In the genomic region with DNA sequence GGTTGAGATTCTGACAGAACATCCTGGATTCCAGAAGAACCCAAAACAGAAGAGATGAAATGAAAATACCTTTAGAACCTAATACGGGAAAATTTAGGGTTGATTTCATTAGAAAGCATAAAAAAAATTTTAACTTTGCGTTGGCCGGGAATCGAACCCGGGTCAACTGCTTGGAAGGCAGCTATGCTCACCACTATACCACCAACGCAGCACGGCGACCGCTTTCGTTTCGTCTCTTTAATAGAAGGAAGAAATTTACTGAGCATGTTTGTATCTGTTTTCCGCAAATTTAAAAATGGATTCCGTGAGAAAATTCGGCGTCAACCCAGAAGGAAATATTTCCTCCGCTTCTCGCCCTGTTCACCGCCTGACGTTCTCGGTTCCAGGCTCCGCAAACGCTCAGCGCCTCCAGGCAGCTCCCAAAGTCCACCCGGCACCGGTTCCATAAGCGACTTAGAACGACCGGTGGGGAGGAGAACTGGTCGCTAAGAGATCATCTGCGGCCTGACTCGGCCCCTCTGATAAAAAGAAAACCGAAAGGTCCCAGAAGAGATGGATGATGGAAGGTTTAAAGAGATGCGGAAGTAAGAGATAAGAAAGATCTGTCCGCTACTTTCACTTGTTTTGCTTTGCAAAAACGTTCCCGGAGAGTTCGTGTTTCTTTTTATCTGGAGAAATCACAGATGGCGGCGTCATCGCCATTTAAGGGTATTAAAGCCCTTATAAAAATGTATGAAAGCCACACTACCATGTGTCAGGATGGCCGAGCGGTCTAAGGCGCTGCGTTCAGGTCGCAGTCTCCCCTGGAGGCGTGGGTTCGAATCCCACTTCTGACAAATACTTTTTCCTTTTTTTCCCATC, we compare ENCODE assay signal across 7 mouse cellular contexts. TPM values are rescaled to one million over a fixed set of nuclear protein-coding genes. Genes with fewer than 3 reads are reported as not detected.
DNase-seq lines count a peak whose midpoint lies in the region; ATAC-seq and TF ChIP-seq lines count a peak whose summit lies in the region.

No protein-coding gene starts in this region.

- H3K4me2 ChIP-seq in embryonic facial prominence, embryonic 12.5 days (replicated peaks) = peak overlapping the region; percentile 50
- peak overlapping the region; percentile 50 for H3K4me2 ChIP-seq in limb, embryonic 11.5 days (ENCODE audit: low read depth, severe bottlenecking)
- H3K4me2 ChIP-seq in midbrain, embryonic 13.5 days (replicated peaks) = peak overlapping the region; percentile 53

- peak overlapping the region; percentile 82 for H3K4me3 ChIP-seq in embryonic facial prominence, embryonic 12.5 days
- H3K4me3 ChIP-seq in limb, embryonic 11.5 days (ENCODE audit: low read depth, low read length) = peak overlapping the region; percentile 58
- peak overlapping the region; percentile 86 for H3K4me3 ChIP-seq in midbrain, embryonic 13.5 days (replicated peaks)
- peak overlapping the region; percentile 87 for H3K4me3 ChIP-seq in small intestine, adult 2 months (ENCODE audit: low read depth, low read length)

- no peak for TF ChIP-seq CTCF in small intestine, adult 2 months (IDR thresholded peaks at IDR 0.05; ENCODE audit: extremely low read depth, insufficient read length, insufficient replicate concordance, low read depth, low read length)

- peak overlapping the region; percentile 58 for H3K27ac ChIP-seq in embryonic facial prominence, embryonic 12.5 days
- H3K27ac ChIP-seq in limb, embryonic 11.5 days (replicated peaks; ENCODE audit: low read depth, low read length) = no peak overlapping the region
- H3K27ac ChIP-seq in midbrain, embryonic 13.5 days = peak overlapping the region; percentile 86
- peak overlapping the region; percentile 79 for H3K27ac ChIP-seq in small intestine, adult 2 months (ENCODE audit: insufficient read depth, low read depth, low read length)

- peak; percentile 68 for ATAC-seq in embryonic facial prominence, embryonic 12.5 days (ENCODE audit: insufficient number of reproducible peaks, insufficient read depth, low FRiP score, low TSS enrichment)
- peak; percentile 75 for ATAC-seq in limb, embryonic 11.5 days (ENCODE audit: insufficient number of reproducible peaks, low FRiP score, low TSS enrichment, low read depth)
- ATAC-seq in midbrain, embryonic 13.5 days = peak; percentile 80

- H3K36me3 ChIP-seq in embryonic facial prominence, embryonic 12.5 days = no peaks in the 10 kb centered on the region
- H3K36me3 ChIP-seq in limb, embryonic 11.5 days (ENCODE audit: control insufficient read depth, insufficient read depth, low read length) = no peaks in the 10 kb centered on the region
- H3K36me3 ChIP-seq in midbrain, embryonic 13.5 days = no peaks in the 10 kb centered on the region
- no peaks in the 10 kb centered on the region for H3K36me3 ChIP-seq in small intestine, adult 2 months (ENCODE audit: control insufficient read depth, insufficient read depth, low read length)

- H3K9ac ChIP-seq in embryonic facial prominence, embryonic 12.5 days = peak overlapping the region; percentile 52; the same call in 1 of the 2 replicates
- H3K9ac ChIP-seq in limb, embryonic 11.5 days (ENCODE audit: low read length) = peak overlapping the region; percentile 51
- H3K9ac ChIP-seq in midbrain, embryonic 13.5 days (replicated peaks) = peak overlapping the region; percentile 87

- H3K4me1 ChIP-seq in embryonic facial prominence, embryonic 12.5 days = peaks cover 6% of the 10 kb centered on the region; the same call in 1 of the 2 replicates
- H3K4me1 ChIP-seq in limb, embryonic 11.5 days (ENCODE audit: control insufficient read depth, insufficient read depth, low read length) = peaks cover 2% of the 10 kb centered on the region; the same call in 1 of the 2 replicates
- H3K4me1 ChIP-seq in midbrain, embryonic 13.5 days (replicated peaks) = peaks cover 17% of the 10 kb centered on the region
- H3K4me1 ChIP-seq in small intestine, adult 2 months (ENCODE audit: control insufficient read depth, insufficient read depth, insufficient read length, low read length) = peaks cover 4% of the 10 kb centered on the region; the same call in 1 of the 2 replicates

- peak; percentile 81 for DNase-seq in adrenal gland, postnatal 25 days
- peak; percentile 84 to 93 for DNase-seq in heart, adult 18-20 months
- DNase-seq in kidney, adult 18-20 months = peak; percentile 86
- peak; percentile 99 for DNase-seq in limb, embryonic 11.5 days (ENCODE audit: low spot score)

- peaks cover 20% of the 10 kb centered on the region for H3K27me3 ChIP-seq in embryonic facial prominence, embryonic 12.5 days
- peaks cover 4% of the 10 kb centered on the region; the same call in 1 of the 2 replicates for H3K27me3 ChIP-seq in limb, embryonic 11.5 days (ENCODE audit: control insufficient read depth, insufficient read depth, low read length)
- H3K27me3 ChIP-seq in midbrain, embryonic 13.5 days = peaks cover 10% of the 10 kb centered on the region
- 0 out of 2 replicates have a peak, but pooled peaks cover 3% of the 10 kb centered on the region for H3K27me3 ChIP-seq in small intestine, adult 2 months (ENCODE audit: control insufficient read depth, insufficient read depth, low read length)

- under 1% methylated on average over 47 of the region's 47 CpGs for WGBS in embryonic facial prominence, embryonic 12.5 days
- WGBS in limb, embryonic 11.5 days = under 1% methylated on average over 47 of the region's 47 CpGs
- whole genome bisulfite sequencing in midbrain, embryonic 13.5 days = under 1% methylated on average over 47 of the region's 47 CpGs
- under 1% methylated on average over 47 of the region's 47 CpGs for WGBS in small intestine, adult 2 months

- no peaks in the 10 kb centered on the region for H3K9me3 ChIP-seq in embryonic facial prominence, embryonic 12.5 days
- H3K9me3 ChIP-seq in limb, embryonic 11.5 days (ENCODE audit: control insufficient read depth, low read length) = no peaks in the 10 kb centered on the region
- H3K9me3 ChIP-seq in midbrain, embryonic 13.5 days = no peaks in the 10 kb centered on the region

- TF ChIP-seq POLR2A in small intestine, adult 2 months (IDR thresholded peaks at IDR 0.05; ENCODE audit: low read depth, low read length) = no peak

RNA-seq across cellular contexts. Expression of a gene that starts 19.4 kb away (rescaled TPM):
- 0.76 and 1.6 TPM in 2 replicates for total RNA-seq in adrenal gland, postnatal 25 days (2021)
- 0.13 TPM in 1 of 2 replicates, not detected in the other for polyA plus RNA-seq in embryonic facial prominence, embryonic 12.5 days (2016; fragmentation: Nextera tagmentation; extraction: Ambion mirVana)
- total RNA-seq in heart, adult 18-20 months (2021) = under 1 TPM; 0.35 to 0.59 TPM
- 0.26 and 0.27 TPM in 2 replicates for polyA plus RNA-seq in limb, embryonic 11.5 days (2014; fragmentation: Nextera tagmentation; extraction: Ambion mirVana)
- polyA plus RNA-seq in midbrain, embryonic 13.5 days (2015; fragmentation: Nextera tagmentation; extraction: Ambion mirVana) = 0.15 TPM in 1 of 2 replicates, not detected in the other
- polyA plus RNA-seq in small intestine, adult 2 months (2012; rRNA removed) = 2.5 and 2.8 TPM in 2 replicates

RNA-seq across cellular contexts. Expression of a gene that starts 26.6 kb away (rescaled TPM):
- 5.5 and 7.4 TPM in 2 replicates for total RNA-seq in adrenal gland, postnatal 25 days (2021)
- 6.0 and 6.5 TPM in 2 replicates for polyA plus RNA-seq in embryonic facial prominence, embryonic 12.5 days (2016; fragmentation: Nextera tagmentation; extraction: Ambion mirVana)
- total RNA-seq in heart, adult 18-20 months (2021) = 10 to 100 TPM; 12.7 to 12.9 TPM
- 4.0 and 4.7 TPM in 2 replicates for polyA plus RNA-seq in limb, embryonic 11.5 days (2014; fragmentation: Nextera tagmentation; extraction: Ambion mirVana)
- 4.8 and 6.0 TPM in 2 replicates for polyA plus RNA-seq in midbrain, embryonic 13.5 days (2015; fragmentation: Nextera tagmentation; extraction: Ambion mirVana)
- polyA plus RNA-seq in small intestine, adult 2 months (2012; rRNA removed) = 4.9 and 6.7 TPM in 2 replicates
